Mouse (Mus musculus) cerebellum, postnatal 36 days (tissue): ENCODE results near the gene Rpl13a.
"Not testable (repeated sequence)": the region's sequence is repeated elsewhere in the genome, so short reads cannot be mapped to it uniquely, and the experiment has no call there.

ENCODE experiments used
- DNase-seq, 2 experiments: peaks; one replicate each; pipeline ENCODE4 v3.0.0; 2021 to 2022; ENCODE audit warnings: mixed read lengths in 2 of 2

Rpl13a gene

DNA sequence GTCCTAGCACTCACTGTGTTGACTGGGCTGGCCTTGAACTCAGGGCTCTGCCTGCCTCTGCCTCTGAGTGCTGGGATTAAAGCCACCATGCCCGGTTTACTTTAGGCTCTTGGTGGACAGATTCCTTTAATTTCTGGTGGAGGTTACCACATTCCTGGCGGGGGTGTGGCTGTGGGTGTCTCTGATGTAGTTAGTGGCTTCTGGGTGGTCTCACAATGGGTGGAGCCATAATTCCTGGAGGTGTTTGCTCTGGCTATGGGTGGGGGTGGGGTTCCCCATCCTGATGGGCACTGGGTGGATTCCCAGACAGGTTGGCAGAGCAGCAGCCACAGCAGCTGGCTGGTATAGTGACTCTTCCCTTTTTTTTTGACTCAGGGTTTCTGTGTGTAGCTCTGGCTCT is 16.6 kb downstream of the Rpl13a start:
- DNase-seq = no peak

GRCm38 (mm10) chr7:45110089-45110488 is 18.5 kb downstream of the Rpl13a start:
- DNase-seq = not testable (repeated sequence)

DNA sequence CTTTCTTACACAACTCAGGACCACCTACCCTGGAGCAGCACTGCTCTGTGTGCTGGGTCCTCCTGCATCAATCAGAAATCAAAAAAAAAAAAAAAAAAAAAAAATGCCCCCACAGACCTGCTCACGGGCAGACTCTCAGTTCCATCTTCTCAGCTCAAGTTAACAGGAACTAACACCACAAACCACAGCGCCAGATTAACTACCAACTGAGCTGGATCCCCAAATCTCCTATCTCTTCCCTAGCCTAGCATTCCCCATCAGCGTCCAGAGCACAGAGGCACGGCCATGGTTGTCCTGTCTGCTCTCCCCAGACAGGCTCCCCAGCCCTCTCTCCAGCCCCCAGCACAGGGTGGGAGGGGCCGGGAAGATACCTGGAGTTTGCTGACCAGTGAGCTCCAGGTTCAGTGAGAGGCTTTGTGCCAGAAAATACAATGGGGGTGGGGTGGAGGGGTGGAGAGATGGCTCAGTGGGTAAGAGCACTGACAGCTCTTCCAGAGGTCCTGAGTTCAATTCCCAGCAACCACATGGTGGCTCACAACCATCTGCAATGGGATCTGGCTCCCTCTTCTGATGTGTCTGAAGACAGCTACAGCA is 21.4 kb downstream of the Rpl13a start:
- DNase-seq = no peak

- DNase-seq = no peak
Measured at GRCm38 (mm10) chr7:45106441-45106840, 22.1 kb downstream of the Rpl13a start.

DNA sequence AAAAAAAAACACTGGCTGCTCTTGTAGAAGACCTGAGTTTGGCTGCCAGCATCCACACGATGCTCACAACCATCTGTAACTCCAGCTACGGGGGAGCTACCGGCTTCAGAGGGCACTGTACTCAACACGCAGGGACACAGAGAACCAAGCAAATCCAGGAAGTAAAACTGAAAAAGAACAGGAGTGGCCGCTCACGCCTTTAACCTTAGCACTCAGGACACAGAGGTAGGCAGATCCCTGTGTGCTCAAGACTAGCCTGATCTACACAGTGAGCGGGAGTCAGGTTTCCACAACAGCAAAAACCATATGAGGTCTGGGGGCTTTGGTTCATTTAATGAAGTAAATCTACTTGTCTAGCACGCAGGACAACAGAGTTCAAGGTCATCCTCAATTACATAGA is 23.1 kb downstream of the Rpl13a start:
- DNase-seq = no peak

GRCm38 (mm10) chr7:45104941-45105340 is 23.6 kb downstream of the Rpl13a start:
- no peak for DNase-seq

- DNase-seq = peak; percentile 31 to 39
Measured at GRCm38 (mm10) chr7:45103652-45104180, 24.8 kb downstream of the Rpl13a start, which contains the start of gene Fcgrt. TSS of gene Fcgrt (minus strand) at chr7:45103851.

GRCm38 (mm10) chr7:45102940-45103585 is 25.5 kb downstream of the Rpl13a start:
- DNase-seq = no peak

DNA sequence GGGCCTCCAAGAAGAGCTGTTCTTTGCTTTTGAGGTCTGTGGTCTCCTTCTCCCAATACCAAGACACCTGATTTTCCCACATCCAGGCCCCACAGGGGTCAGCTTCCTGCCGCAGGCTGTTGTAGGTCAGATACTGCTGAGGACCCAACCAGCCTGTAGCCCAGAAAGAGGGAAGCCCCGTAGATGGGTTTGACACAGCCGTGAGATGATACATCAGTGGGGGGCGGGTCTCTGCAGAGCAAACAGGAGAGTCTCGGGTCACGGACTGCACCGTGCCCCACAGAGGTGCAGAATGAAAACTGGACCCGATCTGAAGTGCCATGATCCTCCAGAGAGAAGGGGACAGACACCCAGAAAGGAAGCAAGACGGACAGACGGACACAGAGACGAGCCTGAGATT is 26.1 kb downstream of the Rpl13a start:
- DNase-seq = no peak

GRCm38 (mm10) chr7:45100046-45100445 is 28.5 kb downstream of the Rpl13a start:
- DNase-seq = no peak

DNA sequence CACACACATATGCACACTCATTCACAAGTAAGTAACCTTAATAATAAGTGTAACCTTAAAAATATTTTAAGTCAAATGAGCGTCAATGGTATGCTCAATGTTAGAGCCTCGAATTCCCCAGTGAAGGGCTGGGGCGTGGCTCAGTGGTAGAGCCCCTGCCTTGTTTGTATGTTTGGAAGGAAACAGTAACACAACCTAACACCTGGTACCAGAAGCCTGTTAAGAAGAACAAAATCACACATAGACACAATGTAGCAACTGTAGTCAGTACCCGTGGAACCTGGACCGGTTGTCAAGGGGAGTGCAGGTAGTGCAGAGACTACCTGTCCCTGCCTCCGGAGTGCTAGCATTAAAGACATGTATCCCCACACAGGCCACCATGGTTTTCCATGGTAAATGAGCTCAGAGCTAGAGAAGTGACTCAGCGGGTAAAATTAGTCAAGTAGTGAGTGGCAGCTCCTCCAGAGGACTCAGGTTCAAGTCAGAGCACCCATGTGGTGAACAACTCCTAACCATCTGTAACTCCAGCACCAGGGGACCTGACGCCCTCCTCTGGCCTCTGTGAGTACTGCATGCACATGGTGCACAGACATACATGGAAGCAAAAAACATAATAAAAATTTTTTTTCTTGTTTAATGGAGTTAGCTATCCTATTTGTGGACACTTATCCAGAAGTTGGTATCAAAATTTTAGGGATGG is 29.9 kb downstream of the Rpl13a start:
- DNase-seq = no peak

- no peak for DNase-seq
Measured at GRCm38 (mm10) chr7:45097479-45097878, 31.1 kb downstream of the Rpl13a start.

DNA sequence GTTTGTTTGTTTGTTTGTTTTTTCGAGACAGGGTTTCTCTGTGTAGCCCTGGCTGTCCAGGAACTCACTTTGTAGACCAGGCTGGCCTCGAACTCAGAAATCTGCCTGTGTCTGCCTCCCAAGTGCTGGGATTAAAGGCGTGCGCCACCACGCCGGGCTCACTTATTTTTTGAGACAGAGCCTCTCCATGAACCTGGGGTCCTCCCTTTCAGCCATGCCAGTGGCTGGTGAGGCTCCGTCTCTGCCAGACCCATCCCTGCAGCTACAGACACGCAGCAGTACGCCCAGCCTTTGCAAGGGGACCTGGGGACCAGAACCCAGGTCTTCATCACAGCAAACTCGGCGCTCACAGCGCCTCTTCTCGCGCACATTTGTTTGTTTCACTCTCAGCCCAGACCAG is 32.6 kb downstream of the Rpl13a start:
- not testable (repeated sequence) for DNase-seq

GRCm38 (mm10) chr7:45095367-45095766 is 33.2 kb downstream of the Rpl13a start:
- no peak for DNase-seq

DNA sequence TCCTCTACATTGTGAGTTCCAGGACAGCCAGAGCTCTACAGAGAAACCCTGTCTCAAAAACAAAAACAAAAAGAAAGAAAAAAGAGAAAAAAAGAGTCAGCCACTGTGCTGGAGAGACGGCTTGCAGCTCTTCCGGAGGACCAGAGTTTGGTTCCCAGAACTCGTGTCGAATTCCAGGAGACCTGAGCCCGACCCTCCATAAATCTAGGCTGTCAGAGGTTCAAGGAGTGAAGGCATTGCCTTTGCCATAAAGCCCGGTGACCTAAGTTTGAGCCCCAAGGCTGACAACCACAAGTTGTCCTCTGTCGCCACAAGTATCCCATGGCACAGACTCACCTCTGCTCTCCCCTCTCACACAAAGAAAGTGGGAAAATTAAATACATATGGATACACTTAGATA is 34.4 kb downstream of the Rpl13a start:
- no peak for DNase-seq

GRCm38 (mm10) chr7:45093516-45093905 is 35.0 kb downstream of the Rpl13a start:
- DNase-seq = no peak

DNA sequence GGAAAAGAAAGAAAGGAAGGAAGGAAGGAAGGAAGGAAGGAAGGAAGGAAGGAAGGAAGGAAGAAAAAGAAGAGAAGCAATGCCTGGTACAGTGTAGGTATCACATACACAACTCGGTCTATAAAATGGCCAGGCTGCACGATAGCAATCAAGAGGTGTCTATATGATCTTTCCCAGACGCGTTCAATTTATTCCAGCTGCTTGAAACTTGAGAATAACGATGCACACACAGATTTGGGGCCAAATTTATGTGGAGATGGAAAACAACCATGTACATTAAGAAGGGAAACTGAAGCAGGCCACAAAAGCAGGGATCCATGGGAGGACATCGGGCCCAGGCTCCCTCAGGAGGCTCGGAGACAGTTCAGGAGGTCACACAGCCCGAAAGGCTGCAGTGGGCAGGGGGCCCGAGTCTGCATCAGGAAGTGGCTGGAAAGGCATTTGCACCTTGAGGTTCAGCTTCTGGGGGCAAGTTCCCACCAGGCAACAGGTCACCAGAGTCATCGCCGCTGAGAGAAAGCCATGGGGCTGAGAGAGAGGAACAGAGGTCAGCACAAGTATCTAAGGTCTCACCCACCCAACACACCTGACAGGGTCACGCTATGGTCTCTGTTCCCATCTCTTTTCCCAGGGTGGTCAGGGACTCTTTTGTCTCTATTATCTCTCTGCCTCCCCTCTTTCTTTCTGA is 35.6 kb downstream of the Rpl13a start:
- DNase-seq = no peak

DNA sequence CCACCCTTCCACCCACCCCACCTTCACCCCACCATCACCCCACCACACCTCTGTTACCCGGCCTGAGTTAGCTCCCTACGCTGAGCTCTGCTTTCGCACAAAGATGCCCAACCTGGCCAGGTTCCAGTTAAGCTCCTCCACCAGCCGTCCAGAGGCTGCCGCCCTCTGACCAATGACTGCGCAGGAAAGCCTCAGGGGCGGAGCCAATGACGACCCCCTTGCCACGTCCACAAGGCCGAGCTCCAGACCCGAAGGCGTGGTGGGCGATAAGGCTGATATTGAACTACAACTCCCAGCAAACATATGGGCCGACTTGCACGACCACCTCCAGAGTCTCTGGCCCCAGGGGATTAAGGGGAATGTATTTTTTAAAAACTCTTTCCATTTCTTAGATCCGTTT is 36.5 kb downstream of the Rpl13a start, which contains the start of gene Rcn3:
Gene Rcn3, minus strand, starts transcription at position 174 of the 400 bp plus-strand sequence.
- DNase-seq = peak; percentile 22 to 26

DNA sequence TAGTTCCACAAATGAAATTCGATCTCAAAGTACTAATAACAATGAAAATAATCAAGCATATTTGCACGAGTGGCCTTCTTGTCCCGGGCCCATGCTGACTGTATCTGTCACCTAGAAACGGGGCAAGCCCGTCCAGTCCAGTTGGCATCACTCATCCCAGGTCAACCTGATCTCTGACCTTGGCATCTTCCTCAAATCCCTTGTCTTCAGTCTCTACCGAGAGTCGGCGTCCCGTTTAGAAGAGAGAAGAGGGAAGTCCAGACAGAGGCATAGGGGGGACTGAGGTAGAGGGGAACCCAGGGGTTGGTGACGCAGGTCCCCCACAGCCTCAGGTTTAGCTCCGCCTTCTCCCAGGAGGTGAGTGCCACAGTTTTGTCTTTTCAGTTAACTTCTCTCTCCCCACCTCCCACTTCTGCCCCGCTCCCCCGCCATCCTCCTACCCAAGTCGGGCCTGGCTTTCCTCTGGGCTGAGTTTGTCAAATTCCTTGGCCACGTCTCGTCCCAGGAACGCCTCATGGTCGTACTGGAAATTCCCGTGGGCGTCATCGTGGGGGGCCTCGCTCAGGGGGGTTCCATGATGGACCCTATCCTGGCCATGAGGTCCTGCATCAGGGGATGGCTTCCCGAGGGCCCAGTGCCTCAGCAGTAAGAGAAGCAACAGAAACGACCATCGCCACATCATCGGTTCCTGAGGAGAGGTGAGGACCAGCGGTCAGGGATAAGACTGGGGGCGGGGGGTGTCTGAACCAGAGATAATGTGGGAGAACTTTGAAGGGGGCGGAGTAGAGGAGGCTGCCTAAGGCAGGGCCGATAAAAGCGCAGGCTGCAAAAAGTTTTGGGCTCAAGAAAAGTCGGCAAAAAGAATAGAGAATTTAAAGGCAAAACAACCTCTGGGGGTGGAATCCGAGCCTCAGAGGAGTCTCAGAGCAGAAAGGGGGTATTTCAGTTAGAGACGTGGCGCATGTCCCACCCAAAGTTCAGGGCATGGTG is 37.3 kb downstream of the Rpl13a start:
- DNase-seq = no peak

DNA sequence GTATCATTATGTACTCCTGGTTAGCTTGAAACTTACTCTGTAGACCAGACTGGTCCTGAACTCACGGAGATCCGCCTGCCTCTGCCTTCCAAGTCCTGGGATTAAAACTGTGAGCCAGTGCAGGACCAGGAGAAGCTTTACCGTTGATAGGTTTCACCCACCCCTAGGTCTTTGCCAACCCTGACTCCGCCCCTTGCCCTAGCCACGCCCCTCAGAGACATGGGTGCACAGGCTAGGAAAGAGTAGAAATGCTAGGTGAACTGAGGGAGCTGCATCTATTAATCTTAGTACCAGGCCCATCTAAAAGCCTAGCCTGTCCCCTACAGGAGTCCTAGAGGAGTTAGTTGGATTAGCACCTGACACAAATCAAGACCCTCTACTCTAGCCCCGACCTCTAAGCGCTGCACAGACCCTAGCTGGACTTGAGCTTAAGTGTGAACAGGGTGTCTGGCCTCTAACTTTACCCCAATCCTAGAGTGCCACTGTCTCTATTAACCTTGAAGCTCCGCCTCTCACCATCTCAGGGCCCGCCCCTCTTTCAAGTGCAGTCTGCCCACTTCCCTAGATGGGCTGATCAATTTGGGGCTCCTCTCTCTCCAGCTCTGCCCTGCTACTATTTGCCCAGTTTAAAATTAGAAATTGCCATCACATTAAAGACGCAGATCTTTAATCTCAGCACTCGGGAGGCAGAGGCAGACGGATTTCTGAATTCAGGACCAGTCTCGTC is 38.1 kb downstream of the Rpl13a start:
- DNase-seq = no peak

DNA sequence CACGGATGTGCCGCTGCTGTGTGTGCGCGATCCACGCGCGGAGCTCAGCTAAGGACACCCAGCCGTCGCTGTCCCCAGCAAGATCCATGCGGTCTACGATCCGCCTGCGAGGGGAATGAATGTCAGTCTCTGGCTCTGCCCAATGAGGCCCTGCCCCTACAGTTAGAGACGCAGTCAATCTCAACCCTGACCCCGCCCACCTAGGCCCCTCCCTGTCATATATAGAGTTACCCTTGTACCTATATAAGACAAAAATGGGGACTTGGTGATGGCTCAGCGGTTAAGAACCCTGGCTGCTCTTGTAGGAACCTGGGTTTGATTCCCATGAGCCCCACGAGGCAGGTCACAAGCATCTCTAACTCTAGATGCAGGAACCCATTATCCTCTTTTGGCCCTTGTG is 40.0 kb downstream of the Rpl13a start:
- no peak for DNase-seq
